Mouse (Mus musculus): ENCODE data around the gene Csnk1d.

The Csnk1d gene

DNA sequence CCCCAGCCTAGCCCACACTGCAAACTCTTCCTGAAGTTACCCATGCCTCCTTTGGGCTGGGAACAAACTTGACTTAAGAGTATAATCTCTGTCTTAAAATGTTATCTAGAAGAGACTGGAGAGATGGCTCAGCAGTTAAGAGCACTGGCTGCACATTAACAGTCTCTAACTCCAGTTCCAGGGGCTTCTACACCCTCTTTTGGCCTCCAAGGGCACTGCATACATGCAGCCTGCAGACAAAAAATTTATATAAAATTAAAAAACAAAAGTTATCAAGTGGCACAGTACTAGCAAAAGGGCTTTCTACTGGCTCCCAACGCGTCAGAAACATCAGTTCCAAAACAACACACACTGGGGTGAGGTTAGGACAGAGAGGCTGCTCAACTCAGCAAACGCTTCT, 3.5 kb downstream of the Csnk1d start:
- no peak for DNase-seq (ENCODE audit: low read depth, low spot score)

DNA sequence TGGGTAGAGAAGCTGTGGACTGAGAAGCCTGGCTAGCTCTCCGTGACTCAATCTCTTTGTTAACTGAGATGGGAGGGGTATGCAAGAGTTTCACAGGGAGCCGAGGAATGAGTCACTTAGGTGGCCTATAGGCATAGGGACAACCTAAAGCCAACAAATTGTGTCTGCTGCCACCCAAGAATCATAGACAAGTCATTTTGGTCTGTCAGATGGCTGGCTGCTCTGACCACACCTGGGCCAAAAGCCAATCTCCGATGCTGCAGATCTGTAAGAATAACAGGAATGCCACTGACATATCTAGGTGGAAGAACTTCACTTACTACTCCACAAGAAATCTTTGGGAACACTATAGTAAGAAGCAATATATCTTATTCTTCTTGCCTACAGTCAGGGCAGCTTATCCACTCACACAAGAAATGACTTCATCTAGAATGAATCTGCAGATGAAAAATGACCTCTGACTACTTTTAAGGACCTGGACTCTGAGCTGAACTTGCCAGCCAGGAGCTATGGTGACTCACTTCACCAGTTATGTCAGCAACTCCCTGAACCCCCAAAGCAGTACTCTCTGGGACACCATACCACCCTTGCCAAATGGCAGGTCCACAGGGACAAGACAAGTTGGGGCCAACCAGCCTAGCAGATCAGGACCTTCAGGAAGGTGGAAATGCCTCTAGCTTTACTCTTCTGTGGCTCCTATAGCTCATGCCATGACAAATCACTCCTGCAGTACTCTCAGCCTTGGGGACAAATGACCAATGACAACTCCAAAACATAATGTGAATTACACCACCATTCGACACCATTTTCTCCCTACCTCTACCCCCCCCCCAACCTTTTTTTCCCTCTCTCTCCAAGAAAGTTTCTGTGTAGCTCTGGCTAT, 6.4 kb downstream of the Csnk1d start:
- DNase-seq (ENCODE audit: low read depth, low spot score): no peak

DNA sequence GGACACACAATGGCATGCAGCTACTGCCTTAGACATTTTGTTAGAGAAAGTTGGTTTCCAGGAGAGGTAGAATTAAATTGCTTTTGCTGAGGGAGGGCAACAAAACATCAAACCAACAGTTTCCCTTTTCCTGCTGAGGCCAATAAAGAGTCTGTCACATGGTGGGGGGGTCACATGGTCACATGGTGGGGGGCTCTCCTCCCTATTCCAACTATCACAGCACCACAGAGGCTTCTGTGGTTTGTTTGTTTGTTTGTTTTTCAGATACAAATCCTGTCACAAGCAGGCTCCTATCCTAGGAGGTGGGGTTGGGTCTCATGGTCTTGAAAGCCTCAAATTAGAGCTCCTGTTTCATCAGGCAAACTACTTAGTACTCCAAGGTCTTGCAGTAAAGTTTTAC, 8.7 kb downstream of the Csnk1d start:
- DNase-seq (ENCODE audit: low read depth, low spot score): no peak

DNA sequence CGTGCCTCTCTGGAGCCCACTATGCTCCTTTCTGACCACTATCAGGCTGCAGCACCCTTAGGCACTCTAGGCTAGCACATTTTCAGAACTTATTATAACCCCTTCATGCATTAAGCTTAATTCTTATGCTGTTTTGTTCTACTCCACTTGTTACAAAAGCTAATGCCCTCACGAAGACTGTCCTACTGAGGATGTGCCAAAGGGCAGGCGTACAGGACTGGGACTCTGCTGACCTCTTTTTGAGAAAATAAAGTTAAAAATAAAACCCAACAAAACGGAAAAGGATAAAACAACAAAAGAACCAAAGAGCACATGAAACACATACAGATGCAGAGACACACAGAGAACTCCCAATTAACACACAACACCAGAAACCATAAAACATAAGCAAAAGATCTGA, 9.5 kb downstream of the Csnk1d start:
- no peak for DNase-seq (ENCODE audit: low read depth, low spot score)

DNA sequence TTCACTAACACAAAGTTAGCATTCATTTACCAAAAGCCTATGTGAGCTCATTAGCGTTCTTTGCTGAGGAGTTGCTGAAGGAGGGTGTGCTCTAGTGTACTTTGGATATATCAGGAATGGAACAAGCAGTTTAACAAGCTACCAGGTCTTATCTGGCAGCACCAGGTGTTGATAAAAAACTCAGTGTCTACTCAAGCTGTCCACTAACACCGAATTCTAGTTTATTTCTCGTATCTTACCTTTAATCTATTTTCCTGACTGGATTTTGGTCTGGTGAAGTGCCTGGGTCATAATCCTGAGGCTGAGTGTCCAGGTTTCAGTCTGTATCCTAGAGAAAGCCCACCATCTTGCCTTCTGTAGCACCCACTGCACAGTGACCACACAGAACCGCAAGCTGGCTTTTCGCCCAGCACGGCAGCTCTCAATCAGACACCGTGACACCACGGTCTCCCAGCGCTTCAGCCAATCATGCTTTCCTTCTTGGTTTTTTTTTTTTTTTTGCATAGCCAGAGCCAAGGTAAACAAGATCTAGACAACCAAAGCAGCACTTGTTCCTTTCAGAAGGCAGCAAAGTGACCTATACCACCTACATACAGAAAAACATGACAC, 10.6 kb downstream of the Csnk1d start:
- DNase-seq (ENCODE audit: low read depth, low spot score): no peak

DNA sequence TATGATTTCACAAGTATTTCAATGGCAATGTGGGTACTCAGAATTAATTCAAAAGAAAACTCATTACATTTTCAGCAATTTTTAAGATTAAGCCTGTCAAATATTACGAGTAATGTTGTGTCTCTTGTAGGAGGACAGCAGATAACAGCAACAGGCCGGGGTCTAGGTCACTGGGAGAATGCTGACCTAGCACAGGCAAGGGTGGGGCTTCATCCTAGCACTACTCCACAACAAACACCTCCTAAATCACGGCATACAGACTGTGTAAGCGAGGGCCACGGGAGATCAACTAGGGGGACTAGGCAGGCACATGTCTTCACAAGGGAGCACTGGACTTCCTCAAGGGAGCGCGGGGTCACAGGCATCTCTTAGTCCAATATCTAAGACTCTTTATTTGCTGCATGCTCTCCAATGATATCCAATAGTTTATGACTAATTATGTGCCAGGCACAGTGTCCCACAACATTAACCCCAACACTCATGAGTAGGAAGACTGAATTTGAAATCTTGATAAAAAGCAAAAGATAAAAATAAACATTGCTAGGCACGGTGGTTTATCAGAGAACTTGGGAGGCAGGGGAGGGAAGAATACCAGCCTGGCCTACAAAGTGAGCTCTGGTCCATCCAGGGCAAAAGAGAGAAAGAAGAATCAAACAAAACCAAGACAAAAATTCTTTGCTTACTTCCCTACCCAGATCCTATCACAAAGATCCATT, 11.3 kb downstream of the Csnk1d start:
- DNase-seq (ENCODE audit: low read depth, low spot score): no peak

DNA sequence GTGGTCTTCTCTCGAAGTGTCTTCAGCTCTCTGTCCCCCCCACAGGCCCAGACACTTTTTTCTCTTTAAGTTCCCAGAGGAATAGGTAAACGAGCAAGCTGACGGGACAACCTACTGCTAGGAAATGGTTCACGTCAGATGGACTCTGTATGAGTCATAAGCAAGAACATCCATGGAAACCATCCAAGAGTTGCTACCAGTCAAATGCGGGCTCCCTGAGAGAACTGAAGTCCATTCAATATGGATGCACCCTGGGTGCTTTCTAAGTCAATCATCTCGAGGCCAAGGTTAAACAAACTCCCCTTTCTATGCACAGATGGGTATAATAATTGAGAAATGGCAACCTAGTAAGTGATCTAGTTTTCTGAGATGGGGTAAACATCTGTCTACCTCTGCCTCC, 17.8 kb downstream of the Csnk1d start:
- DNase-seq (ENCODE audit: low read depth, low spot score): no peak

DNA sequence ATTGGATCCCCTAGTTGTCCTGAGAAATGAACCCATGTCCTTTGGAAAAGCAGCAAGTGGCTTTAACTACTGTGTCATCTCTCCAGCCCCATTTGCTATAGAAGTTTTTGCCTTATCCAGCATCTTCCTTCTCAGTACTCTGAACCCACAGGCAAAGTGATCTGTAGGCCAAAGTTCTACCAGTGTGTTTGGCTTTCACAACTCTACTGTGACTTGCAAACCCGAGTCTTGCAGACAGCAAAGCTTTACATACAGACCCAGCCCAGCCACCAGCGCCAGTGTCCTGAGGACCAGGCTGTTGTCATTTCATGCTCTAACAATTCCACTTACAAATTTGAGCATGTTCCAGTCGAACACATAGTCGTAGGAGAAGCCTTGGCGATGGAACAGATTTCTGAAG, 19.9 kb downstream of the Csnk1d start:
- DNase-seq (ENCODE audit: low read depth, low spot score): no peak

DNA sequence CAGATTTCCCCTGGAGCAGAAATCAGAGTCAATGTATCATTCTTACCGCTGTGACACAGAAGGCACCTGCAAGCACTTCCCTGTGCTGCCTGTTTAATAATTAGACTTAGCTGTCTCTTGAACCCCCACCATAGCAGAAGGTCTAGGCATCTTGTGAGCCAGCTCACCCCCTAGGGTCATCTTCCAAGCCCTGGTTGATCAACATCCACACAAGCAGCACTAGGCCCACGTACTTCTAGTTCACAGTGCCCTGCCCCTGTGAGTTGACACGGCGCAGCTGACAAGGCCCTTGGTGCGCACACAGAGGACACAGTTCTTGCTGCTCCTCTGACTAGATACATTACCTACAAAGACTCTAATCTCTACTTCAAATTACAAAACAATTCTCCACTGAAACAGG, 21.4 kb downstream of the Csnk1d start:
- no peak for DNase-seq (ENCODE audit: low read depth, low spot score)

DNA sequence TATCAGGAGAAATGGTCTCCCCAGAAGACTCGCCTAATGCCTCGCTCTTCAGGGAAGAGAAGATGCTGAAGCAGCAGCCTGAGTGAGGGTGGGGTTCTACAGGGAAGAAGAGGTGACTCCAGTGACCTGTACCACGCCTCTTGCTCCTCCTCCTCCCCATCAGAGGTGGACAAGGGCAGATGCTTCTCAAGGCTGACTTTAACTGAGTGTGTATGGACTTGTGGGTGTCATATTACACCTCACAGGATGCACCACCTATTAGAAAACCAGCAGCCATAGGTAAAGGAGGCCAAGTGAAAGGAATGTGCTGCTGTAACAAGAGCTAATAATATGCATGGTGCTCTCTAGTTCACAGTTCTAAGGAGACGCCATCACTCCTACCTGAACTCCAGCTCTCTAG, 25.5 kb downstream of the Csnk1d start:
- no peak for DNase-seq (ENCODE audit: low read depth, low spot score)

DNA sequence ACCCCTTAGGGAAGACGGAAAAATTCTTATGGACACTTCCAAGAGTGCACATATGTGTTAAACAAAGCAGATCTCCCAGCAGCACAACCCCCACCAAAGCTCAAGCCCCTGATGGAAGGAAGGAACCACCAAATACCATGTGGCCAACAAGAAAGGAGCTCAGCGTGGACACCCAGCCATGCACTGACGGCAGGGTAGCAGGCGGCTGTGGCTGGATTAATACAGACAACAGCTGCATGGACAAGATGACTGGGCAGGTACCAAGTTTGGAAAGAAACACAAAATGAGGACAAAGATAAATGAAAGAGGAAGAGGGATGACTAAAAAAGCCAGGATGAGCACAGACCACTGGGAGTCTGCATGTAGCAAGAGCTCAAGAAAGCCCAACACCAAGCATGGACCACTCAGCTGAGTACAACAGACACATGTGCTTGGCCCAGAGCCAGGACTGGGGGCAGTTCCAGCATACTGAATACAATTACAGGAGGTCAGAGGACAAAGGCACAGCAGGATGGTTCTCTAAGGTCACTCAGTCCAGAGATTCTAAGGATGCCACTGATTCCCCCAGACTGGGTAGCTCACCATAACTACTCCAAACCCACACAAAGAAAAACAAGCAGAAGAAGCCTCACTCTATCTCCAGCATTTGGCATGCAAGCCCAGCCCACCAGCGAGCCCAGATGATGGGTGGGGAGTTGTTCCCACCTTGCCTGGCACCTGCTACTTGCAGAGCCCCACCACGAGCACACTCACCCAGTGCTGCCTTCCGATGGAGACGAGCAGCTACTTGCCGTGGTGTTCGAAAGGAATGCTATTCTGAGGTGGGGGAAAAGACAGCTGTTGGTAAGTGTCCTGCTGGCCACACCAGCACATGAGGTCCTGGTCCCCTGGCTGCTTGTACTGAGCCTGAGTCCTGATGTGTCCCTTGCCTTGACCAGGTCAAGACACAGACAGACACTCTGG, 26.7 kb downstream of the Csnk1d start:
- DNase-seq (ENCODE audit: low read depth, low spot score): no peak

DNA sequence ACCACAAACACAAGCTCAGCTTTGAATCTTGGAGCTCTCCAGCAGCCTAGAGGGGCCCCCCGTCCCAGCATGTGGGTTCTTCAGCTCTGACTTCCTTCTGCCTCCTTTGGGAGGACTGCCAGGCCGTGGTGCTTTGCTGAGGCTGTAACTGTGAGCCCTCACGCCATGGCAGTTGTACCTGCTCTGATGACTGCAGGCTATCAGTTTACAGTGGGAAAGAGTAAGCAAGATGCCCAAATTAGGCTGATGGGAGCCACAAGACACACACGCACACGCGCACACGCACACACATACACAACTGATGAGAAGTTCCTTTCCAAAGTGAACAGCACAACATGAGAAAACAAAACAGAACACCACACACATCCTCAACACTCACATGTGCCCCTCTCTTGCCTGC, 28.2 kb downstream of the Csnk1d start:
- DNase-seq (ENCODE audit: low read depth, low spot score): no peak

DNA sequence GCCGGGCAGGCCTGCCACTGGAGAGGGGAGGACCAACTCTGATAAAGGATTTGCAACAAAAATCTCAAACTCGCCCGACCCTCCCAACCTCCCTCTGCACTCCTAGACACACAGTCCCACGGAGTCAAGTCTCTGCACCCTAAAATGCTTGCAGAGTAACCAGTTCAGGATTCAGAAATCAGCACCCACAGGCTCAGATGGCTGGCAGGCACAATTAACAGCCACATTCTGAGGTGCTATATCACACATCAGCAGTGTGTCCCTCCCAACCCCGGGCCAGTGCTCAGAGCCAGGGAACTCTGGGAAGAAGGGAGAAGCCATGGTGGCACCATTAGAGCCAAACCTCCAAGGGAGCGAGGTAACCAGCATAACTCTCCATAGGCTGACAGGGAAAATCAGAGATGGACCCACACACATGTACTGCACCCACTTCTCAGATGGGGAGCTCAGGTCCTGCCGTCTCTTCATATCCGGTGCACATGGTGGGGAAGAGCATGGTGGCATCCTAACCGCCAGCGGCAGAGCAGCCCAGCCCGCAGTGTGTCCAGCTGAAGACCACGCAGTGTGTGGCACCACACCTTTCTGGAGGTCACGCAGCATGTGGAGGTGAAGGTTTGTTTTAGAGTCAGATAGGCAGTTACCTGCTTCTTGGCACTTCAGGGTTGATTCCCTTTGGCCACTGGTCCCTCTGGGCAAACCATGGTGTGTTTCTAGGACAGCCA, 28.9 kb downstream of the Csnk1d start:
- DNase-seq (ENCODE audit: low read depth, low spot score): no peak

DNA sequence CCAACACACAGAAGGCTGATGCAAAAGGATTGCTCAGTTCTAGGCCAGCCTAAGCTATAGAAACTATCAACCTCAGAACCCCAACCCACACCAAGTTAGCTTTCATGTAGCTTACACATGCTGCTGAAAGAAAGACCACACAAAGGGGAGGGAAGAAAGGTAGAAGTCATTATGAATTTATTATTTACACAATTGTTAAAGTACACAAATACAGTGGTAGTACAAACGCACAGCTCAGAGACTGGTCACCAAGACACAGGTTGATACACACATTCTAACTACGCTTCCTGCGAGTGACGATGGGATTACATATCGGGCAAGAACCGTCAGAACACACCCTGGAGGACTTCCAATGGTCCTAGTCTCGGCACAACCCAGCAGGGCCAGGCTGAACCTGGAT, 29.5 kb downstream of the Csnk1d start:
- DNase-seq (ENCODE audit: low read depth, low spot score): no peak

DNA sequence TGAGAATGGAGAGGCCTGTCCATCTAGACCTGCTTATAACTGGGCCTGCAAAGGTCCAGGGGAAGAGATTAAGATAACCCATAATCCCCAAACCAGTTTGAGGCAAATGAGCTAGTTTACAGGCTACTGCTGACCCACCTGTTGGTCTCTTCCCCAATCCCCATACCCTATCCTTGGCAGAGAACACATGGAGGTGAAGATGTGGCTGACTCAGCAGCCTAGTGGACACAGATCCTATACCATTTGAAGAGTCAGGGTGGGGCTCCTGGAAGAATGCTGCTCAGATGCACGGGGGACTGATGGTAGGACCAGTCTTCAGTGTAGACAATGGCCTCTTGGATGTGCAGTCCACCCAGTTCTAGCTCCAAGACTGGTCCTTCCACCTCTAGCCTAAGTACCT, 30.9 kb downstream of the Csnk1d start:
- DNase-seq (ENCODE audit: low read depth, low spot score): no peak

DNA sequence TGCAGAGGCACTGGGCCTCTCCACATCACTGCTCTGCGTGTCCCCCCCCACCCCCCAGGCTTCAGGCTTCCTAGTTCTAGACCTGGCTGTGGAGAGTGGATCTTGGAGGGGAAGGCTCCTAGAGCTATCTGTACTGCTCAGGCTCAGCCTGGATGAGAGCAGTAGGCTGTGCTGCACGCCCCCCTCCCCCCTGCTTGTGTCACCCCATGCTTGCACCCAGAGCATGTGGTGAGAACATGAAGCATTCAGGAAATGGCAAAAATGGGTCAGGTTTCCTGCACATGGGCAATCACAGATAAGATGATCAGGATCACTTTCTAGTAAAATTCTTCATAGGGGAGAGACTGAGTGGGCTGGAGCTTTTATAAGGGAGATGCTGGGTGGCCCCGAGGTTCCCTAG, 31.6 kb downstream of the Csnk1d start:
- DNase-seq (ENCODE audit: low read depth, low spot score): no peak

DNA sequence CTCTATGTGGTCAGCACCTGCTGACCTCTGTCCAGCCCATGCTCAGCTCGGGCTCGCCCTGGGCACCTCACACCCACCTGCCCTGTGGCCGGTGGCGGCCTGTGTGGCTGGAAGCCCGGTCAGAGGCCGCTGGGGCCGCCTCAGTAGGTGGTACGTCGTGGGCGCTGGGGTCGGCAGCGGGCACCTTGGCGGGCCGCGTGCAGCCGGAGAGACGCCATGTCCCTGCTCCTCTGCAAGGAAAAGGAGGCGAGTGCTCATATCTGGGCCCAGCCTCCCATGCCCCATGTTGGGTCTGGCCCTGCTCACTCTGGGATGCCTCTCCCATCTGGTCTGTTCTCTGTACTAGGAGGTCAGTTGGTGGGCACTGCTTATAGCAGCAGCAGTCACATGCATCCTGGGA, 32.1 kb downstream of the Csnk1d start:
- no peak for DNase-seq (ENCODE audit: low read depth, low spot score)

DNA sequence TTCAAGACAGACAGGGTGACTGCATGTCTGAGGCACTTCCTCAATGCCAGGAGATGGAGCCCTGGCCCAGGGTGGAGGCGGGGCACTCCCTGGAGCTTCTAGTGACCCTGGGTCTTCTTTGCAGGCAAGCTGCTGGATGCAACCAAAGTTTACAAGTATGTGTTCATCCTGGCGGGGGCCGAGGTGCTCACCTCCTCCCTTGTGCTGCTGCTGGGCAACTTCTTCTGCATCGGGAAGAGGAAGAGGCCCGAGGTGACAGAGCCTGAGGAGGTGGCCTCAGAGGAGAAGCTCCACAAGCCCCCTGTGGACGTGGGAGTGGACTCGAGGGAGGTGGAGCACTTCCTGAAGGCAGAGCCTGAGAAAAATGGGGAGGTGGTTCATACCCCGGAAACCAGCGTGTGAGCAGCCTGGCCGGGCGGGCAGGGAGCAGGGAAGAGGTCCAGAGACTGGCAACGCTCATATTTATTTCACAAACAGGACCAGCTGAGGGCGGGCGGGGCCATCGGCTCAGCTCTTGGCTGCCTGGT, 33.3 kb downstream of the Csnk1d start:
- no peak for DNase-seq (ENCODE audit: low read depth, low spot score)

DNA sequence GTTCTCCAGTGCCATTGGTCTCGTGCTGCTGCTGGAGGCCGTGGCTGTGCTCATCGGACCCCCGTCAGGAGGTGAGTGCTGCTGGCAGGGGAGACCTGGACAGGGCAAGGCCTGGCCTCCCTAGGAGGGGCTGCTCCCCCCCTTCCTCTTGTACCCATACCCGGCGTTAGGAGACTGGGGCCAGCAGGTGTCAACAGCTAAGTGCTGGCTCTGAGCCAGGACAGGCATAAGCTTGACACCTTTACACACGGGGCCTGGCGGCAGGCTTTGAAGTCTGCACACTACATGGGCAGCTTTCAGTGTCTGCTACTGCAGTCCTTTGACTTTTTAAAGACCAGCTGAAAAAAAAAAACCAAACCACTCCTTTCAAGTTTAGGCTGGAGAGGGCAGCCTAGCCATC, 34.1 kb downstream of the Csnk1d start:
- DNase-seq (ENCODE audit: low read depth, low spot score): no peak

DNA sequence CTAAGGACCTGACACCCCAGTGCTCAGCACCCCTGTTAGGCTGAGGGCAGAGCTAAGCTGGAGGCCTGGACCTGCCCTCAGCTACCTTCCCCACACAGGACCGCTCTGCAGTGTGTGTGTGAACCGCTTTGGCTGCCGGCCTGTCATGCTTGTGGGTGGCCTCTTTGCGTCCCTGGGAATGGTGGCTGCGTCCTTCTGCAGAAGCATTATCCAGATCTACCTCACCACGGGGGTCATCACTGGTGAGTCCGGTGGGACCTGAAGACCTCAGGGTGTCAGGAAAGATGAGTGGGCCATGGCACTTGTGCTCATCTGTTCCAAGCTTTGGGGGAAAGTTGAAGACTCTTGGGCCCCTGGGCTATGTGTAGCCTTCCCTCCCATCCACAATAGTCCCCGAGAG, 35.4 kb downstream of the Csnk1d start:
- DNase-seq (ENCODE audit: low read depth, low spot score): no peak

DNA sequence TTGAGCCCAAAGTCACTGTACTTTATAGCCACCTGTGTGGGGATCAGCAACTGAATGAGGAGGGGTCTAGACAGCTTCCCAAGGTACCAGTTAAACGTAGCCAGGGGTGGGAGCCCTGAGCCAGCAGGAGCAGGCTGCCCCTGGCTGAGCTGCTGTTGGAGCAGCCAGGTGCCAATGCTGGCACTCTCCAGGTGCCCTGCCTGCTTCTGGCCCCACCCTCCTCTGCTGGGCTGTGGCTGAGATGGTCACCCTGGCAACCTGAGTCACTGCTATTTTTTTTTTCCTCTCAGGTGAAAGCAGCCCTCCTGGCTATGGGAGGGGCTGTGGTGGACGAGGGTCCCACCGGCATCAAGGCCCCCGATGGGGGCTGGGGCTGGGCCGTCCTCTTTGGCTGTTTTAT, 36.2 kb downstream of the Csnk1d start:
- DNase-seq (ENCODE audit: low read depth, low spot score): no peak
